Mouse (Mus musculus): Measurements from ENCODE around the gene Ankrd66.

DNA sequence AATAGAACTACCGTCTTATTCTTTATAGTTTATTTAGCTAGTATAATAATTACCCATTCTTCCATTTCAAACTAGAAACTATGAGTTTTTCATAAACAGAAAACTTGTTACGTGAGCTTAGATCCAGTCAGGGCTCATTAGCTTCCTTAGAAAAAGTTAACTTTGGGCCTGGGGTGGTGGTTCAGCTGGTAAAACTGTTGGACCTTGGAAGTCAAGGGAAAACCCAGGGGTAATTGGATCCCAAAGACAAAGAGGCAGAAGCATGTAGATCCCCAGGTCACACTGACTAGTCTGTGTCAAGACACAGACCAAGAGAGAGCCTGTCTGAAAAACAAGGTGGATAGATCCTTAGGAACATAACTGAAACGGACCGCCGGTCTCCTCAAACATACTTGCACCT is 41.8 kb downstream of the Ankrd66 start:
- TF ChIP-seq POLR2A (IDR thresholded peaks at IDR 0.05; ENCODE audit: low read depth, low read length): no peak
- no peak for TF ChIP-seq CTCF (IDR thresholded peaks at IDR 0.05; ENCODE audit: extremely low read depth, insufficient read depth, insufficient read length, insufficient replicate concordance)

Measured in spleen, adult 2 months (tissue).